Mouse (Mus musculus) liver, postnatal 0 days (tissue): Measurements from ENCODE around the gene Pde6d.

Source experiments
- CTCF ChIP-seq: sonication (generic); IDR thresholded peaks from 2 replicates; pipeline ENCODE4 v1.5.1; 2016; ENCODE audit warnings: antibody characterized with exemption, low read depth
- EP300 ChIP-seq: IDR thresholded peaks from 2 replicates; pipeline ENCODE4 v1.6.1; 2016; ENCODE audit warnings: antibody characterized with exemption, low read depth, mild to moderate bottlenecking

DNA sequence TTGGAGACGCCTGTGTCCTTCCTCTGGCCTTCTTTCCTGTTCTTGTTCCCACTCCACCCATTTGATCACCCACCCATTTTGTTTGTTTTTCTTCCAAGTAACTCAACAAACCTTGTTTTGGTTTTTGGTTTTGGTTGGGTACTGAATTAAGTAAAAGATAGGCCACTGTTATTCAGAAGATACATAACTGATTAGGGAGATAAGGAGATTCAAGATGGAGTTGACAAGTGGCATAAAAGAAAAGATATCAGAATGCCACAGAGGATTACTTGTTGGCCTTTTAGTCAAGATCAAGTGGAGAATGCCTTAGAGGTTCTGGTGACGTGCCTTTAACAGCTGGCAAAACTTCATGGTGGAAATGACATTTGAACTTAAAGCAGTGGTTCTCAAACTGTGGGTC, 1.3 kb upstream of the Pde6d start:
- no peak for TF ChIP-seq EP300
- TF ChIP-seq CTCF = no peak
